Comparison of ENCODE assay signal across 12 mouse cellular contexts in the genomic region with DNA sequence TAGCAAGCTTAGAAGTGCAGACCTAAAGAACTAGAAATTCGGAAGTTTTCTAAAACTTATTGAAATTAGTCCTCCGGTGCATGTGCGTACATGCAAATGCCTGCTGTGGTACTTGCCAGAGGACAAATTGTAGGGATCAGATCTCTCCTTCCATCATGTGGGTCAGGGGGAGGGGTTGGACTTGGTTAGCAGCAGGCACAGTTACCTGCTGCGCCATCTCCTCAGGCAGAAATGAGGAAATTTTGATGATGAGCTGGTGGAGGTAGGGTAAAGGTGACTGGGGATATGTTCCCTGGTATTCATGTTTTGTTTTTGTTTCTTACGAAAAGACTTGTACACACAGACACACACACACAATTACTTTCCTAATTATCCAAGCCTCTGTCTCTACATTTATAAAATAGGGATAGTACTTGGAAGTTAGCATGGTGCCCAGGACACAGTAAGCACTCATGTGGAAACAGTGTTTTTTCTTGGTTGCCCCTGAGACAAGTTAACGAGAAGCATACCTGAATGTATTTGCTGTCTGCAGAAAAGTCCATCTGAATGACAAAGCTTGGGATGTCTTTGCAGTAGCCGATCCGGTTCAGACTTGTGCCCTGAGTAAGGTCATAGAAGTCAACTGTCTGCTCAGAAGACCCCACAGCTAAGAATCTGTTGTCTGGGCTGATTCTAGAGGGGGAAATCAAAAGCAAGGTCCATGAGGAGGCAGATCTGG.
"Had no signal": no experiment of that assay in that cellular context is flagged by ENCODE, and none has a peak within 500 bp of the region (broad histone marks: within the 10 kb centered on the region; RNA-seq: fewer than 3 reads in every experiment).

No protein-coding gene starts in this region.

- H3K4me2 ChIP-seq: limb, embryonic 12.5 days; midbrain, embryonic 12.5 days had no signal

- DNase-seq: kidney, postnatal 10 days; kidney, postnatal 4 days; liver; lung, adult 18-20 months; right cerebral cortex, adult 18-20 months; right cerebral cortex, postnatal 25 days; thymus, postnatal 4 days had no signal

- H3K27me3 ChIP-seq: limb, embryonic 12.5 days; midbrain, embryonic 12.5 days had no signal

- H3K27ac ChIP-seq: limb, embryonic 12.5 days; liver, embryonic 14.5 days; midbrain, embryonic 12.5 days; stomach, postnatal 0 days had no signal

- H3K9ac ChIP-seq: limb, embryonic 12.5 days; liver, embryonic 14.5 days; midbrain, embryonic 12.5 days had no signal

- ATAC-seq: midbrain, embryonic 16.5 days had no signal

- H3K4me3 ChIP-seq: limb, embryonic 12.5 days; midbrain, embryonic 12.5 days had no signal

- H3K9me3 ChIP-seq: limb, embryonic 12.5 days; midbrain, embryonic 12.5 days had no signal

- H3K4me1 ChIP-seq: limb, embryonic 12.5 days; midbrain, embryonic 12.5 days had no signal
